Mouse (Mus musculus) forebrain, embryonic 10.5 days (tissue): ENCODE measurements around the gene 1810010D01Rik. TPM values are rescaled to one million over a fixed set of nuclear protein-coding genes. Genes with fewer than 3 reads are reported as not detected.

Experiments used
- polyA plus RNA-seq: library from polyadenylated mRNA; unstranded; fragments of >200 nt; fragmentation: Nextera tagmentation; extraction: Ambion mirVana; gene quantifications from 2 replicates; pipeline ENCODE4 v1.2.1, GENCODE M21; 2016

Gene 1810010D01Rik
- polyA plus RNA-seq, 1 experiment from 2014 or later, result 0.16 TPM

Other genes with a start within 250 kb of the 1810010D01Rik start
- gene Tpcn2, start 75.9 kb upstream of the 1810010D01Rik start, polyA plus RNA-seq, result 5.1 and 5.9 TPM in 2 replicates
- 0.07 and 0.09 TPM in 2 replicates for gene Mrgprf, start 92.7 kb upstream of the 1810010D01Rik start, polyA plus RNA-seq
- not detected in 2 replicates for gene Mrgprd, start 106.7 kb upstream of the 1810010D01Rik start, polyA plus RNA-seq